ENCODE assay signal across 8 mouse cellular contexts in the genomic region with DNA sequence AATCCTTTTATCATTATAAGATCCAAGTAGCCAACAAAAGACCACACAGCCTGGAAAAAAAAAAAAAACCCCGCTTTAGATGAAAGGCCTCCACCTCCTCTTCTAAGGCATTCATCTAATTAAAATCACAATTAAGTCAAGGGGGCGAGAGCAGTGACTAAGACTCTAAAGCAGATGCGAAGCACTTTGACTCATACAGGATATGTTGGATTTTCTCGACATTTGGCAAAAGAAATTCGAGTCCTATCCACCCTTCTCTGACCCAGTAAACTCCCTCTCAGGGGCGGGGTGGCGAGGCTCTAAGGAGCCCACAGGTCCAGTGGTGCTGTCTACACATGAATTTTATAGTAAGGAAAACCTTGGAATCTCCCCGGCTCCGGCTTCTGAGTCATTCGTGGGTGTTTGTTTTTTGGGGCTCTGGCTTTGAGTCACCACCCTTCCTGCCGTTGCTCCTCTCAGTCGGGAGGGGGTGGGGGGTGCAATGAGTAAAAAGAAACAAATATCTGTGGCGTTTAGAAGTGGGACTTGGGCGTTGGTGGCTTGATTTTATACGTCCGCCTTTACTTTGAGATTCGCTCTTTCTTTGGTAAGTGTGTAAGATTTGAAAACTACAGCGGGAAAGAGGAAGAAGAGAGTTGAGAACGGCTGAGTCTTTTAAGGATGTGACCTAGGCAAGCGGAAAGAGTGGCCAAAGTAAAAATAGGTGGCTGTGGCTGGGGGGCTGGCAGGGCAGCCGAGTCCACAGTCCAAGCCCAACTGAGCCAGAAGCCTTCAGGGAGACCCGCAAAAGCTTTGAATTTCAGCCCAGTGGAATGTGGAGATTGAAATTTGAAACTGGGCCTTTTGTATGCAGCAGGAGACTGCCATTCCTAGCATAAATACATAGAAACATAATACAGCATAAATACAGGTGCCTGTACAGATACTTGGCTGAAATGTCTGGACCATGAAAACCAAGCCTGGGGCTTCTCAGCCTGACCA.
DNase-seq lines count a peak whose midpoint lies in the region; ATAC-seq and TF ChIP-seq lines count a peak whose summit lies in the region.

No protein-coding gene starts in this region.

- H3K4me3 ChIP-seq in ES-Bruce4 (ENCODE audit: low read depth, low read length): peak overlapping the region; percentile 54
- peak overlapping the region; percentile 22 for H3K4me3 ChIP-seq in hindbrain, embryonic 12.5 days

- WGBS in hindbrain, embryonic 12.5 days: 7% methylated on average over 22 of the region's 22 CpGs

- no peaks in the 10 kb centered on the region for H3K36me3 ChIP-seq in ES-Bruce4 (ENCODE audit: control insufficient read depth, insufficient read depth, low read length, poor library complexity, severe bottlenecking)
- no peaks in the 10 kb centered on the region for H3K36me3 ChIP-seq in hindbrain, embryonic 12.5 days

- H3K4me2 ChIP-seq in hindbrain, embryonic 12.5 days (replicated peaks): peak overlapping the region; percentile 53

- peak; percentile 57; the same call in 1 of the 2 replicates for ATAC-seq in hindbrain, embryonic 12.5 days (ENCODE audit: low FRiP score)

- peak overlapping the region; percentile 94 for H3K9ac ChIP-seq in ES-Bruce4 (ENCODE audit: low read depth, poor library complexity, severe bottlenecking)
- no peak overlapping the region for H3K9ac ChIP-seq in hindbrain, embryonic 12.5 days

- H3K4me1 ChIP-seq in ES-Bruce4 (ENCODE audit: control insufficient read depth, insufficient read depth, low read length): peaks cover 3% of the 10 kb centered on the region
- H3K4me1 ChIP-seq in hindbrain, embryonic 12.5 days: peaks cover 17% of the 10 kb centered on the region

- TF ChIP-seq POLR2A in ES-Bruce4 (IDR thresholded peaks at IDR 0.05; ENCODE audit: insufficient read depth, low read length): no peak
- TF ChIP-seq POLR2A in brain, embryonic 14.5 days (IDR thresholded peaks at IDR 0.05; ENCODE audit: borderline replicate concordance, extremely low read depth, insufficient read depth, insufficient read length, poor library complexity, severe bottlenecking): no peak

- no peak for TF ChIP-seq CTCF in ES-Bruce4 (IDR thresholded peaks at IDR 0.05; ENCODE audit: low read depth, low read length)
- TF ChIP-seq CTCF in brain, embryonic 14.5 days (IDR thresholded peaks at IDR 0.05; ENCODE audit: borderline replicate concordance, extremely low read depth, insufficient read depth, insufficient read length): no peak

- no peaks in the 10 kb centered on the region for H3K27me3 ChIP-seq in ES-Bruce4 (ENCODE audit: control insufficient read depth, insufficient read depth, low read length, poor library complexity, severe bottlenecking)
- H3K27me3 ChIP-seq in hindbrain, embryonic 12.5 days: no peaks in the 10 kb centered on the region

- no peaks in the 10 kb centered on the region for H3K9me3 ChIP-seq in ES-Bruce4 (replicated peaks; ENCODE audit: control insufficient read depth, insufficient read depth, low read length, poor library complexity, severe bottlenecking)
- no peaks in the 10 kb centered on the region for H3K9me3 ChIP-seq in hindbrain, embryonic 12.5 days (replicated peaks)

- DNase-seq in brain, embryonic 14.5 days (ENCODE audit: low read depth): peak; percentile 45
- DNase-seq in frontal cortex, postnatal 14 days (ENCODE audit: low spot score in 2 of 2): peak; percentile 33 to 41
- peak; percentile 15 to 38 for DNase-seq in layer of hippocampus, postnatal 14 days (ENCODE audit: low spot score in 2 of 2)
- peak; percentile 57 for DNase-seq in lung, postnatal 25 days (ENCODE audit: low spot score)
- DNase-seq in right cerebral cortex, adult 2 months (ENCODE audit: low spot score in 2 of 2): peak; percentile 77 to 80
- DNase-seq in cerebellum, adult 9-10 months: no peak

- peak overlapping the region; percentile 99 for H3K27ac ChIP-seq in ES-Bruce4 (ENCODE audit: insufficient read depth, low read length)
- peak overlapping the region; percentile 40; the same call in 1 of the 2 replicates for H3K27ac ChIP-seq in hindbrain, embryonic 12.5 days

- TF ChIP-seq EP300 in ES-Bruce4 (IDR thresholded peaks at IDR 0.05; ENCODE audit: insufficient read depth, low read depth, low read length): no peak
